ENCODE assay signal across 15 mouse cellular contexts in genomic region chr2:154405447-154405994, GRCm38 (mm10). TPM values are rescaled to one million over a fixed set of nuclear protein-coding genes. Genes with fewer than 3 reads are reported as not detected.
DNase-seq lines count a peak whose midpoint lies in the region; ATAC-seq and TF ChIP-seq lines count a peak whose summit lies in the region.
"Had no signal": no experiment of that assay in that cellular context is flagged by ENCODE, and none has a peak within 500 bp of the region (broad histone marks: within the 10 kb centered on the region; RNA-seq: fewer than 3 reads in every experiment).

No protein-coding gene starts in this region.

- H3K36me3 ChIP-seq in hindbrain, embryonic 15.5 days: no peaks in the 10 kb centered on the region
- no peaks in the 10 kb centered on the region for H3K36me3 ChIP-seq in hindbrain, embryonic 12.5 days
- no peaks in the 10 kb centered on the region for H3K36me3 ChIP-seq in embryonic facial prominence, embryonic 10.5 days (replicated peaks)
- H3K36me3 ChIP-seq: embryonic facial prominence, embryonic 13.5 days; liver, embryonic 13.5 days had no signal

- H3K4me2 ChIP-seq in hindbrain, embryonic 15.5 days: peak overlapping the region; percentile 11; the same call in 1 of the 2 replicates
- no peak overlapping the region for H3K4me2 ChIP-seq in hindbrain, embryonic 12.5 days (replicated peaks)
- H3K4me2 ChIP-seq: embryonic facial prominence, embryonic 13.5 days; liver, embryonic 13.5 days had no signal

- 53% methylated on average over 5 of the region's 5 CpGs for WGBS in hindbrain, embryonic 15.5 days
- 56% methylated on average over 5 of the region's 5 CpGs for WGBS in hindbrain, embryonic 12.5 days
- WGBS in embryonic facial prominence, embryonic 10.5 days: 72% methylated on average over 5 of the region's 5 CpGs
- WGBS in cerebellum, adult 2 months: 76% methylated on average over 5 of the region's 5 CpGs

- no peak overlapping the region for H3K9ac ChIP-seq in hindbrain, embryonic 15.5 days
- H3K9ac ChIP-seq in hindbrain, embryonic 12.5 days: no peak overlapping the region
- H3K9ac ChIP-seq: embryonic facial prominence, embryonic 13.5 days; liver, embryonic 13.5 days had no signal

- ATAC-seq in hindbrain, embryonic 15.5 days (ENCODE audit: low FRiP score, low read depth): no peak
- ATAC-seq in hindbrain, embryonic 12.5 days (ENCODE audit: low FRiP score): no peak
- ATAC-seq: lung, postnatal 0 days had no signal

- no peak for TF ChIP-seq CTCF in gastrocnemius, adult 2 months (IDR thresholded peaks at IDR 0.05)
- TF ChIP-seq CTCF in cerebellum, adult 2 months (IDR thresholded peaks at IDR 0.05; ENCODE audit: borderline replicate concordance, insufficient read depth, low read depth, low read length): no peak

- TF ChIP-seq POLR2A in cerebellum, adult 2 months (IDR thresholded peaks at IDR 0.05; ENCODE audit: borderline replicate concordance, insufficient read depth, low read length): no peak

- peak overlapping the region; percentile 89 for H3K4me3 ChIP-seq in gastrocnemius, adult 2 months
- H3K4me3 ChIP-seq in hindbrain, embryonic 15.5 days: no peak overlapping the region
- H3K4me3 ChIP-seq in hindbrain, embryonic 12.5 days: no peak overlapping the region
- H3K4me3 ChIP-seq in embryonic facial prominence, embryonic 10.5 days: no peak overlapping the region
- no peak overlapping the region for H3K4me3 ChIP-seq in cerebellum, adult 2 months (replicated peaks; ENCODE audit: insufficient read depth, low read depth, low read length)
- H3K4me3 ChIP-seq: embryonic facial prominence, embryonic 13.5 days; liver, embryonic 13.5 days; megakaryocyte, embryonic 14.5 days had no signal

- intact Hi-C loops in gastrocnemius, adult 2 months (cut with DNase I): loop anchor here (1.0 kb wide), 1 partner anchor 15 kb away; no protein-coding TSS in a partner anchor
- intact Hi-C loops in gastrocnemius, postnatal 14 days (cut with DNase I; ENCODE audit: low total_unique reads): no loop called here

- H3K27ac ChIP-seq in gastrocnemius, adult 2 months: peak overlapping the region; percentile 98
- H3K27ac ChIP-seq in hindbrain, embryonic 15.5 days (replicated peaks): no peak overlapping the region
- H3K27ac ChIP-seq in hindbrain, embryonic 12.5 days: no peak overlapping the region
- no peak overlapping the region for H3K27ac ChIP-seq in embryonic facial prominence, embryonic 10.5 days (replicated peaks)
- no peak overlapping the region for H3K27ac ChIP-seq in cerebellum, adult 2 months (ENCODE audit: insufficient read depth, low read length)
- H3K27ac ChIP-seq: embryonic facial prominence, embryonic 13.5 days; liver, embryonic 13.5 days had no signal

- no peaks in the 10 kb centered on the region for H3K27me3 ChIP-seq in hindbrain, embryonic 15.5 days
- H3K27me3 ChIP-seq in hindbrain, embryonic 12.5 days: peaks cover 17% of the 10 kb centered on the region
- peaks cover 47% of the 10 kb centered on the region for H3K27me3 ChIP-seq in embryonic facial prominence, embryonic 10.5 days (replicated peaks; ENCODE audit: low read depth, poor library complexity, severe bottlenecking)
- H3K27me3 ChIP-seq in cerebellum, adult 2 months (ENCODE audit: control insufficient read depth, insufficient read depth, low read length): no peaks in the 10 kb centered on the region

- peak; percentile 80 for DNase-seq in gastrocnemius, adult 2 months
- DNase-seq in gastrocnemius, postnatal 14 days: no peak
- DNase-seq in right cerebral cortex, postnatal 10 days (ENCODE audit: low spot score in 2 of 2): peak; percentile 25 to 51
- no peak for DNase-seq in right cerebral cortex, postnatal 36 days (ENCODE audit: low spot score in 2 of 2)
- DNase-seq in embryonic facial prominence, embryonic 10.5 days (ENCODE audit: low spot score): no peak
- DNase-seq in cerebellum, adult 2 months: no peak
- DNase-seq: adrenal gland, postnatal 10 days; B cell, adult 2 months; cerebellum, postnatal 36 days; liver, embryonic 13.5 days had no signal

- H3K4me1 ChIP-seq in hindbrain, embryonic 15.5 days (replicated peaks): peaks cover 34% of the 10 kb centered on the region
- peaks cover 28% of the 10 kb centered on the region for H3K4me1 ChIP-seq in hindbrain, embryonic 12.5 days
- H3K4me1 ChIP-seq in embryonic facial prominence, embryonic 10.5 days: peaks cover 20% of the 10 kb centered on the region
- no peaks in the 10 kb centered on the region for H3K4me1 ChIP-seq in cerebellum, adult 2 months (ENCODE audit: control insufficient read depth, insufficient read depth, low read length)

- H3K9me3 ChIP-seq in hindbrain, embryonic 15.5 days: no peaks in the 10 kb centered on the region
- H3K9me3 ChIP-seq in hindbrain, embryonic 12.5 days (replicated peaks): no peaks in the 10 kb centered on the region
- H3K9me3 ChIP-seq in embryonic facial prominence, embryonic 10.5 days: no peaks in the 10 kb centered on the region
- H3K9me3 ChIP-seq: embryonic facial prominence, embryonic 13.5 days; liver, embryonic 13.5 days had no signal

RNA-seq across cellular contexts. Expression of gene Snta1, which starts 2.4 kb away (rescaled TPM):
- total RNA-seq in gastrocnemius, adult 2 months (2021): 100 to 1,000 TPM; 245 to 247 TPM
- total RNA-seq in gastrocnemius, postnatal 14 days (2021): 100 to 1,000 TPM; 146 to 210 TPM
- 13.0 and 13.7 TPM in 2 replicates for polyA plus RNA-seq in hindbrain, embryonic 15.5 days (2015; fragmentation: Nextera tagmentation; extraction: Ambion mirVana)
- polyA plus RNA-seq in hindbrain, embryonic 12.5 days (2016; fragmentation: Nextera tagmentation; extraction: Ambion mirVana): 8.9 and 9.7 TPM in 2 replicates
- polyA plus RNA-seq in embryonic facial prominence, embryonic 10.5 days (2016; fragmentation: Nextera tagmentation; extraction: Ambion mirVana): 3.0 and 3.9 TPM in 2 replicates
- 33.7 and 35.7 TPM in 2 replicates for polyA plus RNA-seq in cerebellum, adult 2 months (2012; rRNA removed)

RNA-seq across cellular contexts. Expression of gene Cbfa2t2, which starts 30.8 kb away (rescaled TPM):
- total RNA-seq in gastrocnemius, adult 2 months (2021): 10 to 100 TPM; 13.4 to 17.9 TPM
- total RNA-seq in gastrocnemius, postnatal 14 days (2021): 10 to 100 TPM; 12.2 to 15.7 TPM
- polyA plus RNA-seq in hindbrain, embryonic 15.5 days (2015; fragmentation: Nextera tagmentation; extraction: Ambion mirVana): 48.0 and 50.8 TPM in 2 replicates
- polyA plus RNA-seq in hindbrain, embryonic 12.5 days (2016; fragmentation: Nextera tagmentation; extraction: Ambion mirVana): 68.0 and 77.3 TPM in 2 replicates
- polyA plus RNA-seq in embryonic facial prominence, embryonic 10.5 days (2016; fragmentation: Nextera tagmentation; extraction: Ambion mirVana): 68.8 and 72.2 TPM in 2 replicates
- polyA plus RNA-seq in cerebellum, adult 2 months (2012; rRNA removed): 29.5 and 31.5 TPM in 2 replicates

RNA-seq across cellular contexts. Expression of gene Cdk5rap1, which starts 32.7 kb away (rescaled TPM):
- total RNA-seq in gastrocnemius, adult 2 months (2021): 10 to 100 TPM; 14.5 to 15.3 TPM
- 10 to 100 TPM in 1 of 2 experiments, 1 to 10 TPM in 1; 8.9 to 12.1 TPM for total RNA-seq in gastrocnemius, postnatal 14 days (2021)
- 12.8 and 13.2 TPM in 2 replicates for polyA plus RNA-seq in hindbrain, embryonic 15.5 days (2015; fragmentation: Nextera tagmentation; extraction: Ambion mirVana)
- polyA plus RNA-seq in hindbrain, embryonic 12.5 days (2016; fragmentation: Nextera tagmentation; extraction: Ambion mirVana): 13.7 and 16.3 TPM in 2 replicates
- polyA plus RNA-seq in embryonic facial prominence, embryonic 10.5 days (2016; fragmentation: Nextera tagmentation; extraction: Ambion mirVana): 15.1 and 15.8 TPM in 2 replicates
- 19.2 and 21.7 TPM in 2 replicates for polyA plus RNA-seq in cerebellum, adult 2 months (2012; rRNA removed)

Comparison
In these comparisons a context has a peak if more than half of its experiments do, and no peak if none do; other contexts are left out.
1. DNase-seq: peak in gastrocnemius, adult 2 months (single experiment) and right cerebral cortex, postnatal 10 days (2 of 2); none in gastrocnemius, postnatal 14 days (single experiment), right cerebral cortex, postnatal 36 days (0 of 2), embryonic facial prominence, embryonic 10.5 days (single experiment) and cerebellum, adult 2 months (0 of 2).